Mouse (Mus musculus) limb, embryonic 14.5 days (tissue): ENCODE measurements around the gene Snap91. TPM values are rescaled to one million over a fixed set of nuclear protein-coding genes. Genes with fewer than 3 reads are reported as not detected.

Experiments
- ATAC-seq: fragments of 200-750 bp; cut with Nextera tagmentation; 2 replicates; pipeline ENCODE4 v1.8.0; 2017; ENCODE audit warnings: low read depth, moderate number of reproducible peaks, moderate TSS enrichment; ENCODE audit not compliant: low FRiP score
- DNase-seq: peaks from one replicate; pipeline ENCODE4 v3.0.0-alpha.2; 2015; ENCODE audit warnings: low spot score
- H3K27ac ChIP-seq: fragments of 300-500 bp; sonication (generic); replicated peaks from 2 replicates; pipeline ENCODE4 v1.5.1; 2014; ENCODE audit warnings: low read depth, mild to moderate bottlenecking, low read length, moderate library complexity, mixed read lengths
- H3K27me3 ChIP-seq: fragments of 300-500 bp; sonication (generic); 2 replicates; pipeline ENCODE4 v1.6.1; 2014; ENCODE audit warnings: low read length, mixed read lengths; ENCODE audit not compliant: control insufficient read depth, insufficient read depth
- H3K36me3 ChIP-seq: fragments of 300-500 bp; sonication (generic); 2 replicates; pipeline ENCODE4 v1.6.1; 2014; ENCODE audit warnings: mild to moderate bottlenecking, low read length, moderate library complexity, mixed read lengths; ENCODE audit not compliant: control insufficient read depth, insufficient read depth
- H3K4me1 ChIP-seq: fragments of 300-500 bp; sonication (generic); 2 replicates; pipeline ENCODE4 v1.6.1; 2014; ENCODE audit warnings: antibody characterized with exemption, low read length, mixed read lengths; ENCODE audit not compliant: control insufficient read depth, insufficient read depth
- H3K4me2 ChIP-seq: fragments of 300-500 bp; sonication (generic); replicated peaks from 2 replicates; pipeline ENCODE4 v1.6.1; 2014; ENCODE audit warnings: low read depth, mild to moderate bottlenecking, low read length, moderate library complexity; ENCODE audit not compliant: severe bottlenecking
- H3K4me3 ChIP-seq: fragments of 300-500 bp; sonication (generic); replicated peaks from 2 replicates; pipeline ENCODE4 v1.5.1; 2014; ENCODE audit warnings: low read length
- H3K9ac ChIP-seq: fragments of 300-500 bp; sonication (generic); 2 replicates; pipeline ENCODE4 v1.6.1; 2014; ENCODE audit warnings: mild to moderate bottlenecking, low read depth, low read length, moderate library complexity; ENCODE audit not compliant: severe bottlenecking
- H3K9me3 ChIP-seq: fragments of 300-500 bp; sonication (generic); 2 replicates; pipeline ENCODE4 v1.6.1; 2016; ENCODE audit warnings: low read length; ENCODE audit not compliant: control insufficient read depth
- POLR2A ChIP-seq: fragments of 200-500 bp; IDR thresholded peaks from 2 replicates; pipeline ENCODE4 v1.8.0; 2012; ENCODE audit warnings: inconsistent platforms, mild to moderate bottlenecking, moderate library complexity, borderline replicate concordance; ENCODE audit not compliant: insufficient read depth, insufficient read length; ENCODE audit errors: extremely low read depth
- WGBS: fragments of 180-500 bp; shearing (Covaris S2); extraction: QIAGEN DNeasy Blood & Tissue Kit; methylation state at CpG from one replicate; pipeline ENCODE4 v1.1.7; 2014; 5-methylcytosine and 5-hydroxymethylcytosine counted together
- polyA plus RNA-seq, 2 experiments: library from polyadenylated mRNA; depleted of rRNA in 1 of 2; stranded (reverse) in 1 of 2; unstranded in 1 of 2; fragments of >200 nt; fragmentation: Nextera tagmentation in 1 of 2; extraction: Ambion mirVana in 1 of 2; gene quantifications; 2 replicates each; pipeline versions ENCODE4 v1.2.1 to v1.2.3; 2012 to 2014

Snap91 gene
- polyA plus RNA-seq, 2 experiments = 5.5 to 9.3 TPM

GRCm38 (mm10) chr9:86726381-86726720 is 154.1 kb downstream of the Snap91 start:
- H3K4me3 ChIP-seq = no peak overlapping the region
- WGBS = 83% methylated on average over 5 of the region's 5 CpGs
- no peak overlapping the region for H3K27ac ChIP-seq
- peaks cover 8% of the 10 kb centered on the region; the same call in 1 of the 2 replicates for H3K4me1 ChIP-seq
- H3K9ac ChIP-seq = no peak overlapping the region
- TF ChIP-seq POLR2A = no peak
- no peak overlapping the region for H3K4me2 ChIP-seq
- H3K36me3 ChIP-seq = no peaks in the 10 kb centered on the region
- DNase-seq = no peak
- no peak for ATAC-seq
- no peaks in the 10 kb centered on the region for H3K27me3 ChIP-seq
- H3K9me3 ChIP-seq = no peaks in the 10 kb centered on the region

GRCm38 (mm10) chr9:86725604-86726380 is 154.7 kb downstream of the Snap91 start:
- Histone ChIP-seq H3K27me3 (no peaks in the 10 kb centered on the region), H3K27ac (no peak overlapping the region), H3K4me3 (no peak overlapping the region), H3K4me1 (peaks cover 8% of the 10 kb centered on the region; the same call in 1 of the 2 replicates), H3K36me3 (no peaks in the 10 kb centered on the region), H3K4me2 (no peak overlapping the region), H3K9ac (no peak overlapping the region), H3K9me3 (no peaks in the 10 kb centered on the region)
- TF ChIP-seq POLR2A = no peak
- WGBS = 33% methylated on average over 7 of the region's 7 CpGs
- no peak for DNase-seq
- no peak for ATAC-seq

- no peak overlapping the region for H3K4me3 ChIP-seq
- no peak for TF ChIP-seq POLR2A
- H3K9ac ChIP-seq = no peak overlapping the region
- no peak for ATAC-seq
- H3K9me3 ChIP-seq = no peaks in the 10 kb centered on the region
- no peaks in the 10 kb centered on the region for H3K36me3 ChIP-seq
- H3K27me3 ChIP-seq = no peaks in the 10 kb centered on the region
- H3K4me2 ChIP-seq = no peak overlapping the region
- DNase-seq = no peak
- peaks cover 8% of the 10 kb centered on the region; the same call in 1 of the 2 replicates for H3K4me1 ChIP-seq
- no peak overlapping the region for H3K27ac ChIP-seq
- WGBS = 90% methylated on average over 4 of the region's 4 CpGs
Observed at GRCm38 (mm10) chr9:86725066-86725465, 155.4 kb downstream of the Snap91 start.

GRCm38 (mm10) chr9:86720794-86721193 is 159.7 kb downstream of the Snap91 start:
- H3K36me3 ChIP-seq = no peaks in the 10 kb centered on the region
- no peak overlapping the region for H3K27ac ChIP-seq
- H3K4me2 ChIP-seq = no peak overlapping the region
- peaks cover under 1% of the 10 kb centered on the region; the same call in 1 of the 2 replicates for H3K4me1 ChIP-seq
- no peak overlapping the region for H3K9ac ChIP-seq
- TF ChIP-seq POLR2A = no peak
- H3K4me3 ChIP-seq = no peak overlapping the region
- no peaks in the 10 kb centered on the region for H3K27me3 ChIP-seq
- no peak for DNase-seq
- H3K9me3 ChIP-seq = no peaks in the 10 kb centered on the region
- 70% methylated on average over 2 of the region's 2 CpGs for WGBS
- no peak for ATAC-seq

GRCm38 (mm10) chr9:86720227-86720626 is 160.2 kb downstream of the Snap91 start:
- Histone ChIP-seq H3K4me2 (no peak overlapping the region), H3K4me3 (no peak overlapping the region), H3K9me3 (no peaks in the 10 kb centered on the region), H3K36me3 (no peaks in the 10 kb centered on the region), H3K27me3 (no peaks in the 10 kb centered on the region), H3K4me1 (no peaks in the 10 kb centered on the region), H3K9ac (no peak overlapping the region), H3K27ac (no peak overlapping the region)
- WGBS = 83% methylated on average over 5 of the region's 5 CpGs
- no peak for TF ChIP-seq POLR2A
- DNase-seq (no peak), ATAC-seq (no peak)
